Mouse (Mus musculus) ES-E14 (cell line): ENCODE results near the gene Vapb. TPM values are rescaled to one million over a fixed set of nuclear protein-coding genes. Genes with fewer than 3 reads are reported as not detected.

ENCODE experiments used
- DNase-seq: peaks from one replicate; pipeline ENCODE4 v3.0.0-alpha.2; 2013; ENCODE audit warnings: low read depth, low spot score
- H3K27ac ChIP-seq: 2 replicates; pipeline ENCODE4 v1.5.1; 2012; ENCODE audit warnings: low read depth, mild to moderate bottlenecking, low read length, moderate library complexity, mixed read lengths; ENCODE audit not compliant: poor library complexity, insufficient read depth, severe bottlenecking
- H3K36me3 ChIP-seq: 2 replicates; pipeline ENCODE4 v1.6.1; 2012; ENCODE audit warnings: mild to moderate bottlenecking, low read length, moderate library complexity, mixed read lengths; ENCODE audit not compliant: control insufficient read depth, poor library complexity, insufficient read depth, severe bottlenecking
- H3K4me1 ChIP-seq, 2 experiments: fragments of 150-350 bp in 1 of 2; sonication (generic) in 1 of 2; 2 replicates each; pipeline ENCODE4 v1.6.1; 2012; ENCODE audit warnings: low read length in 2 of 2, mild to moderate bottlenecking in 1 of 2, mixed read lengths in 1 of 2; ENCODE audit not compliant: control insufficient read depth in 2 of 2, insufficient read depth in 2 of 2, poor library complexity in 1 of 2
- H3K4me3 ChIP-seq, 2 experiments: fragments of 150-350 bp in 1 of 2; sonication (generic) in 1 of 2; 2 replicates each; pipeline ENCODE4 v1.5.1; 2012; ENCODE audit warnings: low read length in 2 of 2, low read depth in 1 of 2, mild to moderate bottlenecking in 1 of 2, mixed read lengths in 1 of 2; ENCODE audit not compliant: insufficient read depth in 1 of 2, poor library complexity in 1 of 2, severe bottlenecking in 1 of 2
- H3K9ac ChIP-seq: 2 replicates; pipeline ENCODE4 v1.6.1; 2012; ENCODE audit warnings: low read depth, mild to moderate bottlenecking, low read length, mixed read lengths; ENCODE audit not compliant: poor library complexity, insufficient read depth, severe bottlenecking
- H3K9me3 ChIP-seq: fragments of 150-350 bp; sonication (generic); 2 replicates; pipeline ENCODE4 v1.6.1; 2012; ENCODE audit warnings: low read depth, mild to moderate bottlenecking, low read length; ENCODE audit not compliant: control insufficient read depth, insufficient read depth
- CHD2 ChIP-seq: IDR thresholded peaks from 2 replicates; pipeline ENCODE4 v1.6.1; 2014; ENCODE audit warnings: mild to moderate bottlenecking, low read depth, low read length, inconsistent platforms
- HCFC1 ChIP-seq: IDR thresholded peaks from 2 replicates; pipeline ENCODE4 v1.6.1; 2012; ENCODE audit warnings: low read length, inconsistent platforms, borderline replicate concordance; ENCODE audit not compliant: insufficient read depth
- MAFK ChIP-seq: IDR thresholded peaks from 2 replicates; pipeline ENCODE4 v1.6.1; 2014; ENCODE audit warnings: mild to moderate bottlenecking, low read depth, low read length, inconsistent platforms; ENCODE audit not compliant: insufficient read depth
- ZC3H11A ChIP-seq: IDR thresholded peaks from 2 replicates; pipeline ENCODE4 v1.6.1; 2012; ENCODE audit warnings: low read depth, mild to moderate bottlenecking, inconsistent platforms, low read length, borderline replicate concordance
- ZNF384 ChIP-seq: IDR thresholded peaks from 2 replicates; pipeline ENCODE4 v1.6.1; 2012; ENCODE audit warnings: low read depth, low read length, inconsistent platforms
- in situ Hi-C, 2 experiments: fragments of 600-800 bp; cut with MboI; formaldehyde crosslinking; loops; one replicate each; pipeline ENCODE4 v1.15.1; 2025; ENCODE audit warnings: low sequenced_read_pairs in 2 of 2, inconsistent platforms in 1 of 2; ENCODE audit not compliant: unreplicated experiment in 2 of 2
- total RNA-seq: library from RNA; depleted of rRNA; stranded (reverse); fragments of 300-350 nt; gene quantifications from 2 replicates; pipeline ENCODE4 v1.2.3, GENCODE M21; 2012

Vapb gene
- total RNA-seq, 1 experiment: 26.5 TPM

DNA sequence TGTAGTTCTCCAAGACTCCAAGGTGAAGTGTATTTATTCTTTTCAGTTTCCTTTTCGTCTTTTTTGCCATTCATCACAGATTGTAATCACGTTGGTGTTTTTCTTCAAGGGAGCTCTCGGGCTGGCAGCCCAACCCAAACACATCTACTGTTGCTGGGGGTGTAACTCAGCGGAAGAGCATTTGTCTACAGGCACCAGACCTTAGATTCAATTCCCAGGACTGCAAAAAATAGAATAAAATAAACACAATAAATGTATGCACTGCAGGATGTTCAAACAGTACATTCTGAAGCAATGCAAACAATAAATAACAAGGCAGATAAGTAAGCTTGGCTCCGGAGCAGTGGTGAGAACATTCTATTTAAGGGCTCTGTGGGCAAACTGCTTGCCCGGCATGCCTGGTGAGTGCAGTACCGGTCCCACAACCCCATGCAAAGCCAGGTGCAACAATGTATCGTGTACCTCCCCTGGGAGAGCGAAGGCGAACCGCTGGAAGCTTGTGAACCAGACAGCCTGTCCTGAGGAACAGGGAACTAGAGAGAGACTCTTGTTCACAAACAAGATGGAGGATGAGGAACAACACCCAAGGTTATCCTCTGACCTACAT, 15.0 kb upstream of the Vapb start:
- DNase-seq: no peak
- no peaks in the 10 kb centered on the region for H3K9me3 ChIP-seq
- H3K27ac ChIP-seq: no peak overlapping the region; the same call in 1 of the 2 replicates
- in situ Hi-C loops: no loop called here
- H3K36me3 ChIP-seq: no peaks in the 10 kb centered on the region
- TF ChIP-seq CHD2 (no peak), MAFK (no peak), ZC3H11A (no peak), ZNF384 (no peak), HCFC1 (no peak)
- 0 out of 4 replicates have a peak, but pooled peaks cover 0 to 4% of the 10 kb centered on the region in 2 experiments for H3K4me1 ChIP-seq
- H3K9ac ChIP-seq: no peak overlapping the region
- H3K4me3 ChIP-seq: no peak overlapping the region

GRCm38 (mm10) chr2:173724382-173724781, 12.9 kb upstream of the Vapb start:
- TF ChIP-seq MAFK: no peak
- TF ChIP-seq CHD2: no peak
- TF ChIP-seq HCFC1: no peak
- no peak for TF ChIP-seq ZC3H11A
- no peak for TF ChIP-seq ZNF384
- Histone ChIP-seq H3K4me1 (0 out of 4 replicates have a peak, but pooled peaks cover 0 to 4% of the 10 kb centered on the region in 2 experiments), H3K27ac (no peak overlapping the region), H3K9ac (no peak overlapping the region), H3K9me3 (no peaks in the 10 kb centered on the region), H3K36me3 (no peaks in the 10 kb centered on the region), H3K4me3 (no peak overlapping the region)
- DNase-seq: no peak
- in situ Hi-C loops: no loop called here

GRCm38 (mm10) chr2:173724940-173725807, 12.1 kb upstream of the Vapb start:
- no peak for DNase-seq
- Histone ChIP-seq H3K4me1 (0 out of 4 replicates have a peak, but pooled peaks cover 0 to 4% of the 10 kb centered on the region in 2 experiments), H3K9ac (no peak overlapping the region), H3K27ac (no peak overlapping the region), H3K36me3 (no peaks in the 10 kb centered on the region), H3K4me3 (no peak overlapping the region), H3K9me3 (no peaks in the 10 kb centered on the region)
- TF ChIP-seq ZC3H11A (no peak), CHD2 (no peak), HCFC1 (no peak), ZNF384 (no peak), MAFK (no peak)
- in situ Hi-C loops: no loop called here

GRCm38 (mm10) chr2:173725819-173726218, 11.5 kb upstream of the Vapb start:
- TF ChIP-seq HCFC1 (no peak), CHD2 (no peak), ZNF384 (no peak), MAFK (no peak), ZC3H11A (no peak)
- H3K4me3 ChIP-seq: no peak overlapping the region
- no peak overlapping the region for H3K27ac ChIP-seq
- H3K9me3 ChIP-seq: no peaks in the 10 kb centered on the region
- DNase-seq: no peak
- in situ Hi-C loops: no loop called here
- H3K9ac ChIP-seq: no peak overlapping the region
- H3K4me1 ChIP-seq: 0 out of 4 replicates have a peak, but pooled peaks cover 0 to 4% of the 10 kb centered on the region in 2 experiments
- no peaks in the 10 kb centered on the region for H3K36me3 ChIP-seq
